Mouse (Mus musculus): Measurements from ENCODE around the gene Anapc1. TPM values are rescaled to one million over a fixed set of nuclear protein-coding genes. Genes with fewer than 3 reads are reported as not detected.
A peak's percentile ranks its signal among the peaks of the same experiment; 100 is the strongest.

The Anapc1 gene
- polyA plus RNA-seq, 1 experiment: 29.9 TPM

- TF ChIP-seq CTCF (IDR thresholded peaks at IDR 0.05; ENCODE audit: control insufficient read depth, insufficient read depth, insufficient replicate concordance, low read depth, low read length) (no peak), POLR2A (IDR thresholded peaks at IDR 0.05; ENCODE audit: control insufficient read depth, low read depth, low read length) (no peak)
- H3K27ac ChIP-seq (ENCODE audit: control insufficient read depth, insufficient read depth, low read depth, low read length): no peak overlapping the region
- no peaks in the 10 kb centered on the region for H3K36me3 ChIP-seq (ENCODE audit: control insufficient read depth, insufficient read depth, low read length)
- H3K27me3 ChIP-seq (ENCODE audit: control insufficient read depth, insufficient read depth, low read length): no peaks in the 10 kb centered on the region
- H3K4me3 ChIP-seq (ENCODE audit: control insufficient read depth, low read depth, low read length): no peak overlapping the region
- H3K4me1 ChIP-seq (ENCODE audit: control insufficient read depth, insufficient read depth, low read length): no peaks in the 10 kb centered on the region
Measured at GRCm38 (mm10) chr2:128568490-128568889, 118.7 kb downstream of the Anapc1 start.

- TF ChIP-seq POLR2A (IDR thresholded peaks at IDR 0.05; ENCODE audit: control insufficient read depth, low read depth, low read length): no peak
- Histone ChIP-seq H3K27me3 (ENCODE audit: control insufficient read depth, insufficient read depth, low read length) (no peaks in the 10 kb centered on the region), H3K4me1 (ENCODE audit: control insufficient read depth, insufficient read depth, low read length) (no peaks in the 10 kb centered on the region), H3K4me3 (ENCODE audit: control insufficient read depth, low read depth, low read length) (no peak overlapping the region), H3K27ac (ENCODE audit: control insufficient read depth, insufficient read depth, low read depth, low read length) (no peak overlapping the region), H3K36me3 (ENCODE audit: control insufficient read depth, insufficient read depth, low read length) (no peaks in the 10 kb centered on the region)
Measured at GRCm38 (mm10) chr2:128568018-128568417, 119.2 kb downstream of the Anapc1 start.

DNA sequence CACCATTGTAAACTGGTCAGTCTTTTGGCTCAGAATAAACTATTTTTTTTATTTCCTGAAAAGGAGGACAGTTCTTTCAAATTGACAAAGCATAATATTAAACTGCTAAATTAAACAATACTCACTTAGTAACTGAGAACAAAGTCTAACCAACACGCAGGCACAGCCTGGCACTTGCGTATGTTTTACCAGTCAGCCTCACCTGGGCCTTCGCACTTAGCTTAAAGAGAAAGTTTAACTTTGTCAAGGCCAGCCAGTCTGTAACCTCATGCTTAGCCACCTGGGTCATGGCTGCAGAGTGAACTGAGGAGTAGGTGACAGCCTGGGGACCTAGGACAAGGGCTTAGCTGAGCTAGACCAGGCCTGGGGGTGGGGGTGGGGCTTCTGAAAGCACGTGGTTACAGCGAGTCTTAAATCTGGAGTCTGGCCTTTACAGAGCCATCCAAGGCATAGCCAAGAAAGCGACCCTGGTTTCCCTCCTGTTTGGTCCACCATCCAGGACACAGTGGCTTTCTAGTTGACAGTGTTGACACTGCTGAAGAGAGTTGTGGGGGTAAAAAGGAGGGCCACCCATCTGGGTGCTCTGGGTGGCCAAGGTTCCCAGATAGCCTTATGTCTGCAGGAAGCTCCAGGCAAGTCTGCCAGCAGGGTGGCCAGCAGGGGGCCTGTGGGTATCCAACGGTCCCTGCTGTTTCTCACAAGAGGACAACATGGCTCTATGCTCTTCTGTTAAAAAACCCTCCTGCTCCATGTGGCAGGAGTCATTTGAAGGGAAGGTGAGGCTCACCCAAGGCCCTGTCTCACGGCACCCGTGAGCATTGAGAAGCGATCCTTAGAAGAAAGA, 120.7 kb downstream of the Anapc1 start:
- TF ChIP-seq POLR2A (IDR thresholded peaks at IDR 0.05; ENCODE audit: control insufficient read depth, low read depth, low read length): no peak
- H3K36me3 ChIP-seq (ENCODE audit: control insufficient read depth, insufficient read depth, low read length): no peaks in the 10 kb centered on the region
- no peak overlapping the region for H3K27ac ChIP-seq (ENCODE audit: control insufficient read depth, insufficient read depth, low read depth, low read length)
- no peaks in the 10 kb centered on the region for H3K4me1 ChIP-seq (ENCODE audit: control insufficient read depth, insufficient read depth, low read length)
- H3K4me3 ChIP-seq (ENCODE audit: control insufficient read depth, low read depth, low read length): no peak overlapping the region
- no peaks in the 10 kb centered on the region for H3K27me3 ChIP-seq (ENCODE audit: control insufficient read depth, insufficient read depth, low read length)

- no peak overlapping the region for H3K4me3 ChIP-seq (ENCODE audit: control insufficient read depth, low read depth, low read length)
- TF ChIP-seq POLR2A (IDR thresholded peaks at IDR 0.05; ENCODE audit: control insufficient read depth, low read depth, low read length) (no peak), CTCF (IDR thresholded peaks at IDR 0.05; ENCODE audit: control insufficient read depth, insufficient read depth, insufficient replicate concordance, low read depth, low read length) (no peak)
- H3K36me3 ChIP-seq (ENCODE audit: control insufficient read depth, insufficient read depth, low read length): no peaks in the 10 kb centered on the region
- H3K27me3 ChIP-seq (ENCODE audit: control insufficient read depth, insufficient read depth, low read length): no peaks in the 10 kb centered on the region
- no peak overlapping the region for H3K27ac ChIP-seq (ENCODE audit: control insufficient read depth, insufficient read depth, low read depth, low read length)
- no peaks in the 10 kb centered on the region for H3K4me1 ChIP-seq (ENCODE audit: control insufficient read depth, insufficient read depth, low read length)
Measured at GRCm38 (mm10) chr2:128565904-128566303, 121.3 kb downstream of the Anapc1 start.

GRCm38 (mm10) chr2:128564195-128564594, 123.0 kb downstream of the Anapc1 start:
- Histone ChIP-seq H3K4me3 (ENCODE audit: control insufficient read depth, low read depth, low read length) (no peak overlapping the region), H3K27ac (ENCODE audit: control insufficient read depth, insufficient read depth, low read depth, low read length) (no peak overlapping the region), H3K36me3 (ENCODE audit: control insufficient read depth, insufficient read depth, low read length) (no peaks in the 10 kb centered on the region), H3K27me3 (ENCODE audit: control insufficient read depth, insufficient read depth, low read length) (no peaks in the 10 kb centered on the region), H3K4me1 (ENCODE audit: control insufficient read depth, insufficient read depth, low read length) (no peaks in the 10 kb centered on the region; the same call in 1 of the 2 replicates)
- TF ChIP-seq CTCF (IDR thresholded peaks at IDR 0.05; ENCODE audit: control insufficient read depth, insufficient read depth, insufficient replicate concordance, low read depth, low read length) (peak; percentile 25; the same call in 1 of the 2 replicates), POLR2A (IDR thresholded peaks at IDR 0.05; ENCODE audit: control insufficient read depth, low read depth, low read length) (no peak)

Other genes with a start within 250 kb of the Anapc1 start
- 21.8 and 23.5 TPM in 2 replicates for gene Spdye4c, start 96.2 kb downstream of the Anapc1 start, polyA plus RNA-seq (2012; rRNA removed)
- 1.8 and 2.2 TPM in 2 replicates for gene Mertk, start 11.6 kb upstream of the Anapc1 start, polyA plus RNA-seq (2012; rRNA removed)
- gene Tmem87b, start 130.7 kb upstream of the Anapc1 start, polyA plus RNA-seq (2012; rRNA removed): 5.2 and 6.5 TPM in 2 replicates
- 0.20 and 0.37 TPM in 2 replicates for gene Fbln7, start 175.6 kb upstream of the Anapc1 start, polyA plus RNA-seq (2012; rRNA removed)